Mouse (Mus musculus) right cerebral cortex, postnatal 25 days (tissue): ENCODE data around the gene Ttc16.

ENCODE experiments used
- DNase-seq: peaks from one replicate; pipeline ENCODE4 v3.0.0; 2022

The Ttc16 gene

GRCm38 (mm10) chr2:32712934-32713817 is 62.3 kb downstream of the Ttc16 start, which contains the start of gene Cdk9:
TSS of gene Cdk9 (minus strand) at chr2:32713076.
- DNase-seq, result peak; percentile 94

GRCm38 (mm10) chr2:32712586-32712933 is 62.9 kb downstream of the Ttc16 start:
- DNase-seq, result peak; percentile 96

- DNase-seq, result peak; percentile 53
These were observed 63.3 kb downstream of the Ttc16 start for GRCm38 (mm10) chr2:32712108-32712551.

- DNase-seq, result no peak
These were observed 64.0 kb downstream of the Ttc16 start for GRCm38 (mm10) chr2:32711301-32712056.

- DNase-seq, result no peak
These were observed 65.0 kb downstream of the Ttc16 start for GRCm38 (mm10) chr2:32710425-32710824.

- DNase-seq, result no peak
These were observed 65.8 kb downstream of the Ttc16 start for GRCm38 (mm10) chr2:32709521-32710137.

- no peak for DNase-seq
These were observed 66.8 kb downstream of the Ttc16 start for GRCm38 (mm10) chr2:32708643-32709042.
